19 mouse cellular contexts compared by ENCODE assay signal in genomic region chr15:18065515-18065914, GRCm38 (mm10).
DNase-seq lines count a peak whose midpoint lies in the region; ATAC-seq lines count a peak whose summit lies in the region.
"Had no signal": no experiment of that assay in that cellular context is flagged by ENCODE, and none has a peak within 500 bp of the region (broad histone marks: within the 10 kb centered on the region; RNA-seq: fewer than 3 reads in every experiment).

No protein-coding gene starts in this region.

- no peaks in the 10 kb centered on the region for H3K36me3 ChIP-seq in forebrain, embryonic 14.5 days (ENCODE audit: control insufficient read depth, insufficient read depth, low read length)
- H3K36me3 ChIP-seq in forebrain, embryonic 10.5 days (replicated peaks), result no peaks in the 10 kb centered on the region
- H3K36me3 ChIP-seq: embryonic facial prominence, embryonic 10.5 days; heart, embryonic 15.5 days; hindbrain, embryonic 13.5 days had no signal

- ATAC-seq in forebrain, embryonic 14.5 days, result no peak
- ATAC-seq: hindbrain, postnatal 0 days had no signal

- WGBS in forebrain, embryonic 14.5 days, result 81% methylated on average over 3 of the region's 3 CpGs
- WGBS in forebrain, embryonic 10.5 days, result 90% methylated on average over 3 of the region's 3 CpGs

- no peaks in the 10 kb centered on the region for H3K27me3 ChIP-seq in forebrain, embryonic 14.5 days (replicated peaks; ENCODE audit: control insufficient read depth, insufficient read depth, low read length)
- H3K27me3 ChIP-seq in forebrain, embryonic 10.5 days (ENCODE audit: poor library complexity, severe bottlenecking), result no peaks in the 10 kb centered on the region
- H3K27me3 ChIP-seq: heart, embryonic 15.5 days; hindbrain, embryonic 13.5 days had no signal

- DNase-seq in forebrain, embryonic 14.5 days (ENCODE audit: low spot score), result peak; percentile 26
- DNase-seq in forebrain, embryonic 10.5 days (ENCODE audit: extremely low spot score, low spot score), result no peak
- peak; percentile 29 to 43 for DNase-seq in frontal cortex, adult 2 months (ENCODE audit: extremely low spot score in 1 of 2, low spot score in 1 of 2)
- DNase-seq in frontal cortex, postnatal 14 days (ENCODE audit: low spot score in 2 of 2), result no peak
- peak; percentile 5 for DNase-seq in right cerebral cortex, adult 18-20 months
- no peak for DNase-seq in right cerebral cortex, postnatal 4 days
- no peak for DNase-seq in ovary, postnatal 10 days (ENCODE audit: low spot score)
- DNase-seq: adrenal gland, postnatal 10 days; cerebellum, adult 18-20 months; cerebellum, adult 9-11 months; cerebellum, postnatal 36 days; gastrocnemius, postnatal 14 days; heart, adult 2 months; heart, postnatal 14 days had no signal

- no peak overlapping the region for H3K4me2 ChIP-seq in forebrain, embryonic 14.5 days (ENCODE audit: low read length)
- H3K4me2 ChIP-seq: heart, embryonic 11.5 days; heart, embryonic 15.5 days; hindbrain, embryonic 13.5 days had no signal

- H3K9me3 ChIP-seq in forebrain, embryonic 14.5 days (replicated peaks; ENCODE audit: control insufficient read depth, low read length), result no peaks in the 10 kb centered on the region
- H3K9me3 ChIP-seq in forebrain, embryonic 10.5 days, result no peaks in the 10 kb centered on the region
- H3K9me3 ChIP-seq: embryonic facial prominence, embryonic 10.5 days; heart, embryonic 15.5 days; hindbrain, embryonic 13.5 days had no signal

- H3K9ac ChIP-seq in forebrain, embryonic 14.5 days (ENCODE audit: low read length), result no peak overlapping the region
- H3K9ac ChIP-seq: heart, embryonic 15.5 days; hindbrain, embryonic 13.5 days had no signal

- H3K4me3 ChIP-seq in forebrain, embryonic 14.5 days (ENCODE audit: low read depth, low read length), result no peak overlapping the region
- H3K4me3 ChIP-seq in forebrain, embryonic 10.5 days, result no peak overlapping the region
- H3K4me3 ChIP-seq: embryonic facial prominence, embryonic 10.5 days; heart, adult 2 months; heart, embryonic 15.5 days; hindbrain, embryonic 13.5 days had no signal

- no peaks in the 10 kb centered on the region for H3K4me1 ChIP-seq in forebrain, embryonic 14.5 days (ENCODE audit: control insufficient read depth, insufficient read depth, low read length)
- no peaks in the 10 kb centered on the region for H3K4me1 ChIP-seq in forebrain, embryonic 10.5 days
- H3K4me1 ChIP-seq: embryonic facial prominence, embryonic 10.5 days; heart, embryonic 15.5 days; hindbrain, embryonic 13.5 days had no signal

- H3K27ac ChIP-seq in forebrain, embryonic 14.5 days (ENCODE audit: low read depth, low read length), result no peak overlapping the region
- H3K27ac ChIP-seq in forebrain, embryonic 10.5 days, result no peak overlapping the region
- H3K27ac ChIP-seq: embryonic facial prominence, embryonic 10.5 days; heart, adult 2 months; heart, embryonic 15.5 days; hindbrain, embryonic 13.5 days; hindbrain, postnatal 0 days had no signal

Comparison
In these comparisons a context has a peak if more than half of its experiments do, and no peak if none do; other contexts are left out.
1. DNase-seq: peak in forebrain, embryonic 14.5 days (single experiment), frontal cortex, adult 2 months (2 of 2) and right cerebral cortex, adult 18-20 months (single experiment); none in forebrain, embryonic 10.5 days (single experiment), frontal cortex, postnatal 14 days (0 of 2), right cerebral cortex, postnatal 4 days (single experiment) and ovary, postnatal 10 days (single experiment).